Mouse (Mus musculus) liver, adult 2 months (tissue): ENCODE results near the gene Lonp2. TPM values are rescaled to one million over a fixed set of nuclear protein-coding genes. Genes with fewer than 3 reads are reported as not detected.

Experiments used
- DNase-seq: peaks from one replicate; pipeline ENCODE4 v3.0.0-alpha.2; 2011; ENCODE audit warnings: low read depth, low spot score; ENCODE audit errors: extremely low read depth
- H3K27ac ChIP-seq: fragments of 200-500 bp; replicated peaks from 2 replicates; pipeline ENCODE4 v1.5.1; 2012; ENCODE audit warnings: low read depth, mild to moderate bottlenecking, control low read depth, inconsistent platforms, low read length; ENCODE audit not compliant: insufficient read depth
- H3K27me3 ChIP-seq: fragments of 200-500 bp; 2 replicates; pipeline ENCODE4 v1.6.1; 2012; ENCODE audit warnings: mild to moderate bottlenecking, moderate library complexity, low read length, inconsistent platforms; ENCODE audit not compliant: control insufficient read depth, insufficient read depth
- H3K36me3 ChIP-seq: fragments of 200-500 bp; 2 replicates; pipeline ENCODE4 v1.6.1; 2012; ENCODE audit warnings: low read length, inconsistent platforms; ENCODE audit not compliant: control insufficient read depth, insufficient read depth
- H3K4me1 ChIP-seq: fragments of 200-500 bp; 2 replicates; pipeline ENCODE4 v1.6.1; 2011; ENCODE audit warnings: low read length; ENCODE audit not compliant: control insufficient read depth, insufficient read depth
- H3K4me3 ChIP-seq: fragments of 200-500 bp; 2 replicates; pipeline ENCODE4 v1.5.1; 2011; ENCODE audit warnings: low read depth, mild to moderate bottlenecking, control low read depth, low read length, moderate library complexity; ENCODE audit not compliant: insufficient read depth
- H3K79me2 ChIP-seq: fragments of 200-500 bp; 2 replicates; pipeline ENCODE4 v1.6.1; 2012; ENCODE audit warnings: inconsistent platforms, mild to moderate bottlenecking, low read length, moderate library complexity; ENCODE audit not compliant: control insufficient read depth, insufficient read depth
- H3K9ac ChIP-seq: fragments of 200-500 bp; 2 replicates; pipeline ENCODE4 v1.6.1; 2012; ENCODE audit warnings: low read depth, mild to moderate bottlenecking, control low read depth, inconsistent platforms, low read length
- CTCF ChIP-seq: fragments of 200-500 bp; IDR thresholded peaks from 2 replicates; pipeline ENCODE4 v1.5.1; 2011; ENCODE audit warnings: low read depth, low read length, control low read depth
- POLR2A ChIP-seq: fragments of 200-500 bp; IDR thresholded peaks from 2 replicates; pipeline ENCODE4 v1.6.1; 2011; ENCODE audit warnings: low read length, control low read depth; ENCODE audit not compliant: insufficient read depth; ENCODE audit errors: extremely low read depth
- WGBS: fragments of 180-500 bp; shearing (Covaris S2); methylation state at CpG from one replicate; pipeline ENCODE4 v1.1.7; 2018; 5-methylcytosine and 5-hydroxymethylcytosine counted together
- polyA plus RNA-seq: library from polyadenylated mRNA; depleted of rRNA; stranded (reverse); fragments of >200 nt; gene quantifications from 2 replicates; pipeline ENCODE4 v1.2.3, GENCODE M21; 2012
- total RNA-seq: library from RNA; depleted of rRNA; stranded (reverse); fragments of >200 nt; gene quantifications from 2 replicates; pipeline ENCODE4 v1.2.3, GENCODE M21; 2014

Gene Lonp2
- total and polyA plus RNA-seq, 2 experiments, result 299 to 308 TPM

GRCm38 (mm10) chr8:86713407-86714188, 89.8 kb downstream of the Lonp2 start:
- Histone ChIP-seq H3K4me3 (no peak overlapping the region), H3K4me1 (no peaks in the 10 kb centered on the region), H3K9ac (no peak overlapping the region), H3K27me3 (no peaks in the 10 kb centered on the region), H3K36me3 (peaks cover 85% of the 10 kb centered on the region), H3K79me2 (no peaks in the 10 kb centered on the region), H3K27ac (no peak overlapping the region)
- TF ChIP-seq CTCF, result no peak
- TF ChIP-seq POLR2A, result no peak
- 94% methylated on average over 14 of the region's 14 CpGs for WGBS
- no peak for DNase-seq

GRCm38 (mm10) chr8:86718332-86718994, 94.6 kb downstream of the Lonp2 start:
- Histone ChIP-seq H3K79me2 (no peaks in the 10 kb centered on the region), H3K4me1 (no peaks in the 10 kb centered on the region), H3K4me3 (no peak overlapping the region), H3K36me3 (peaks cover 66% of the 10 kb centered on the region), H3K27me3 (no peaks in the 10 kb centered on the region), H3K27ac (no peak overlapping the region), H3K9ac (no peak overlapping the region)
- no peak for DNase-seq
- WGBS, result 93% methylated on average over 2 of the region's 2 CpGs
- no peak for TF ChIP-seq CTCF
- TF ChIP-seq POLR2A, result no peak

GRCm38 (mm10) chr8:86719368-86719767, 95.5 kb downstream of the Lonp2 start:
- H3K36me3 ChIP-seq, result peaks cover 60% of the 10 kb centered on the region
- no peaks in the 10 kb centered on the region for H3K27me3 ChIP-seq
- no peak overlapping the region for H3K4me3 ChIP-seq
- H3K4me1 ChIP-seq, result no peaks in the 10 kb centered on the region
- WGBS, result 75% methylated on average over 1 of the region's 1 CpGs
- H3K27ac ChIP-seq, result no peak overlapping the region
- no peak for DNase-seq
- H3K9ac ChIP-seq, result no peak overlapping the region
- TF ChIP-seq POLR2A (no peak), CTCF (no peak)
- no peaks in the 10 kb centered on the region for H3K79me2 ChIP-seq

GRCm38 (mm10) chr8:86720756-86721459, 97.1 kb downstream of the Lonp2 start:
- no peaks in the 10 kb centered on the region for H3K27me3 ChIP-seq
- 90% methylated on average over 6 of the region's 6 CpGs for WGBS
- TF ChIP-seq CTCF (peak; percentile 26), POLR2A (no peak)

GRCm38 (mm10) chr8:86721490-86721889, 97.6 kb downstream of the Lonp2 start:
- WGBS, result 95% methylated on average over 2 of the region's 2 CpGs
- peaks cover 45% of the 10 kb centered on the region for H3K36me3 ChIP-seq
- H3K79me2 ChIP-seq, result no peaks in the 10 kb centered on the region
- H3K4me1 ChIP-seq, result no peaks in the 10 kb centered on the region
- no peak for DNase-seq
- H3K27ac ChIP-seq, result no peak overlapping the region
- no peaks in the 10 kb centered on the region for H3K27me3 ChIP-seq
- no peak overlapping the region for H3K9ac ChIP-seq
- TF ChIP-seq POLR2A (no peak), CTCF (no peak)
- H3K4me3 ChIP-seq, result no peak overlapping the region

More at GRCm38 (mm10) chr8:86720756-86721459, 97.1 kb downstream of the Lonp2 start:
- DNase-seq, result peak; percentile 58
- H3K36me3 ChIP-seq, result peaks cover 50% of the 10 kb centered on the region
- H3K27ac ChIP-seq, result no peak overlapping the region
- H3K79me2 ChIP-seq, result no peaks in the 10 kb centered on the region
- H3K4me1 ChIP-seq, result no peaks in the 10 kb centered on the region
- no peak overlapping the region for H3K4me3 ChIP-seq
- no peak overlapping the region for H3K9ac ChIP-seq
